Mouse (Mus musculus): ENCODE results near the gene Ecsit. TPM values are rescaled to one million over a fixed set of nuclear protein-coding genes. Genes with fewer than 3 reads are reported as not detected.

Ecsit gene
- polyA plus RNA-seq, 1 experiment from 2014 or later, result 56.2 TPM

- peak; percentile 87 for TF ChIP-seq CTCF (IDR thresholded peaks at IDR 0.05; ENCODE audit: low read depth)
- Histone ChIP-seq H3K4me2 (ENCODE audit: low read length) (no peak overlapping the region), H3K4me3 (replicated peaks; ENCODE audit: low read depth, low read length) (no peak overlapping the region), H3K9ac (ENCODE audit: low read depth, low read length) (no peak overlapping the region), H3K4me1 (replicated peaks; ENCODE audit: insufficient read depth, low read length) (no peaks in the 10 kb centered on the region), H3K27ac (no peak overlapping the region), H3K9me3 (replicated peaks; ENCODE audit: low read length) (no peaks in the 10 kb centered on the region), H3K27me3 (ENCODE audit: insufficient read depth, low read length) (no peaks in the 10 kb centered on the region), H3K36me3 (ENCODE audit: insufficient read depth, low read length) (peaks cover 33% of the 10 kb centered on the region)
- DNase-seq (ENCODE audit: low spot score) (peak; percentile 72), ATAC-seq (replicated peaks; ENCODE audit: low FRiP score, low read depth) (no peak)
- WGBS, result 71% methylated on average over 3 of the region's 3 CpGs
Measured at GRCm38 (mm10) chr9:22066433-22066832, 18.8 kb downstream of the Ecsit start.

DNA sequence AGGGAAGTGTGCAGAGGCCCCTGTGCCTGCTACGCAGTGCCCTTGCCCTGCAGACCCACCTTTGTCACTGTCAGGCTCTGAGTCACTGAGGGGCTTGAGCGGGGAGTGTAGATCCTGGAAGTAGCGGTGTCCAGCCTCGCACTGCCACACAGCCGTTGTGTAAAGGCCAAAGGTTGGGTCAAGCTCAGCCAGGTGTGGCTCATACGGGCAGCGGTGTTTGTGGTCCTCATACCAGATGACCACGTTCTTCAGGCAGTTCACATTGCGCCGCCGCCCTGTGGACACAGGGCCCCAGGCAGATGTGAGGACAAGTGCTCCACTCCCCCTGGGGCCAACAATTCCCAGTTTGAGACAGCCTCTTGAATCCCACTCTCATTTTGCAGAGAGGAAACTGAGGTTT, 19.6 kb downstream of the Ecsit start:
- ATAC-seq (replicated peaks; ENCODE audit: low FRiP score, low read depth), result no peak
- 88% methylated on average over 11 of the region's 11 CpGs for WGBS
- H3K9me3 ChIP-seq (replicated peaks; ENCODE audit: low read length), result no peaks in the 10 kb centered on the region
- H3K4me3 ChIP-seq (replicated peaks; ENCODE audit: low read depth, low read length), result no peak overlapping the region
- peaks cover 38% of the 10 kb centered on the region for H3K36me3 ChIP-seq (ENCODE audit: insufficient read depth, low read length)
- TF ChIP-seq CTCF (IDR thresholded peaks at IDR 0.05; ENCODE audit: low read depth), result no peak
- DNase-seq (ENCODE audit: low spot score), result no peak
- H3K27ac ChIP-seq, result no peak overlapping the region
- no peak overlapping the region for H3K9ac ChIP-seq (ENCODE audit: low read depth, low read length)
- no peaks in the 10 kb centered on the region for H3K27me3 ChIP-seq (ENCODE audit: insufficient read depth, low read length)
- no peak overlapping the region for H3K4me2 ChIP-seq (ENCODE audit: low read length)
- H3K4me1 ChIP-seq (replicated peaks; ENCODE audit: insufficient read depth, low read length), result no peaks in the 10 kb centered on the region

DNA sequence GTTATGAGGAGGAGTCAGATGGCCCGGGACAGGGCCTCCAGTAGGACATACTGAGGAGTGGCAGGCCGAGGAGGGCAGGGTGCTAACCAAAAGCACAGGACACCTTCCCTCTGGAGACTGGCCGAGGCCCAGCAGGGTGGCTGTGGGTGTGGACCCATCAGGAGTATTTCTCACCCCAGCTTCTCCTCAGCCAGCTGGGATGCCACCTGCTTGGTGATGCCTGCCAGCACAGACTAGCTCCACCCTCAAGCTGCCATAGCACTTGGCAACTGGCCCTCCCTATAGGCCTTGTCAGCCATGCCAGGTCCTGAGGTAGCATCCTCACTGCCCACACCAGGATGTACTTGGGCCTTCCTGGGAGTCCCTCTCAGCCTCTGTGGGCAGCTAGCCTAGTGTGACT, 20.9 kb downstream of the Ecsit start:
- no peaks in the 10 kb centered on the region for H3K27me3 ChIP-seq (ENCODE audit: insufficient read depth, low read length)
- H3K9ac ChIP-seq (ENCODE audit: low read depth, low read length), result no peak overlapping the region
- ATAC-seq (replicated peaks; ENCODE audit: low FRiP score, low read depth) (0 out of 2 replicates have a peak, but pooled peaks have one; percentile 14), DNase-seq (ENCODE audit: low spot score) (no peak)
- H3K9me3 ChIP-seq (replicated peaks; ENCODE audit: low read length), result no peaks in the 10 kb centered on the region
- no peaks in the 10 kb centered on the region for H3K4me1 ChIP-seq (replicated peaks; ENCODE audit: insufficient read depth, low read length)
- WGBS, result 94% methylated on average over 3 of the region's 3 CpGs
- no peak for TF ChIP-seq CTCF (IDR thresholded peaks at IDR 0.05; ENCODE audit: low read depth)
- no peak overlapping the region for H3K27ac ChIP-seq
- H3K36me3 ChIP-seq (ENCODE audit: insufficient read depth, low read length), result peaks cover 43% of the 10 kb centered on the region
- H3K4me2 ChIP-seq (ENCODE audit: low read length), result no peak overlapping the region
- no peak overlapping the region for H3K4me3 ChIP-seq (replicated peaks; ENCODE audit: low read depth, low read length)

DNA sequence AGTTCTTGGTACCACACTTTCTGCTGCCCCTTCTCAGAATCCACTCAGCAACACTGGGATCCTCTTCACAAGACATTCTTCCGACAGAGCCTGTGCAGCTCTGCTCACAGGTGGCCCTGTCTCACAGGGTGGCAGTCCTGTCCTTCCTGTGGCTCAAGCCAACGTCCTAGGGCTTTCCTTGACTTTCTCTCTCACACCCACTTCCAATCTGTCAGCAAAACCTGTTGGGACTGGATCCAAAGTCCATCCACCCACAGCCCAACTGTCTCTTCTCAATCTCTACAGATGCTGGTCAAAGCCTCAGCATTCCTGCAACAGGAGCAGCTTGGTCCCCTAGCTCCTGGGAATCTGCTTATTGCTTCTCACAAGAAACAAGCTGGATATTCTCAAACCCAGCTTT, 23.9 kb downstream of the Ecsit start:
- Histone ChIP-seq H3K36me3 (ENCODE audit: insufficient read depth, low read length) (peaks cover 56% of the 10 kb centered on the region), H3K4me2 (ENCODE audit: low read length) (no peak overlapping the region), H3K9ac (ENCODE audit: low read depth, low read length) (no peak overlapping the region), H3K9me3 (replicated peaks; ENCODE audit: low read length) (no peaks in the 10 kb centered on the region), H3K27me3 (ENCODE audit: insufficient read depth, low read length) (no peaks in the 10 kb centered on the region), H3K27ac (no peak overlapping the region), H3K4me3 (replicated peaks; ENCODE audit: low read depth, low read length) (no peak overlapping the region), H3K4me1 (replicated peaks; ENCODE audit: insufficient read depth, low read length) (no peaks in the 10 kb centered on the region)
- WGBS, result 84% methylated on average over 2 of the region's 2 CpGs
- TF ChIP-seq CTCF (IDR thresholded peaks at IDR 0.05; ENCODE audit: low read depth), result no peak
- no peak for DNase-seq (ENCODE audit: low spot score)
- ATAC-seq (replicated peaks; ENCODE audit: low FRiP score, low read depth), result no peak

DNA sequence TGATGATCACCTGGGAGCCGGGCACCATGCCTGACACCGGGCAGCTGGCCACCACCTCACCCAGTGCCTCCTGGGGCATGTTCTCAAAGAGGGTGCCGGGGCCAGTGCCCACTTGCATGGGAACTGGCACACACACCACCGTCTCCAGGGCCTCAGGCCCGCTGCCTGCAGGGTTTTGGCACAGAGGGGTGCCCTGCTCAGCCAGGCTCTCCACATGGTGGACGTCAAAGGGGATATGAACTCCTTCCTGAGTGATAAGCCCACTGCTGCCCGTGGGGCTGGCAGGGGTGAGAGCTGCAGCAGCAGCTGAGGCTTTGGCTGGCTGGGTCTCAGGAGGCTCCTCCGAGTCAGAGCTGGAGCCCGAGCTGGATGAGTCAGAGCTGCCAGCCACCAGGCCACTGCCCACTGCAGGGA, 27.2 kb downstream of the Ecsit start:
- H3K4me1 ChIP-seq (replicated peaks; ENCODE audit: insufficient read depth, low read length), result peaks cover 6% of the 10 kb centered on the region; the same call in 1 of the 2 replicates
- peaks cover 8% of the 10 kb centered on the region; the same call in 1 of the 2 replicates for H3K27me3 ChIP-seq (ENCODE audit: insufficient read depth, low read length)
- H3K4me2 ChIP-seq (ENCODE audit: low read length), result no peak overlapping the region
- no peak overlapping the region for H3K4me3 ChIP-seq (replicated peaks; ENCODE audit: low read depth, low read length)
- TF ChIP-seq CTCF (IDR thresholded peaks at IDR 0.05; ENCODE audit: low read depth), result no peak
- 92% methylated on average over 9 of the region's 9 CpGs for WGBS
- H3K9me3 ChIP-seq (replicated peaks; ENCODE audit: low read length), result no peaks in the 10 kb centered on the region
- H3K9ac ChIP-seq (ENCODE audit: low read depth, low read length), result no peak overlapping the region
- H3K36me3 ChIP-seq (ENCODE audit: insufficient read depth, low read length), result peaks cover 30% of the 10 kb centered on the region
- no peak for DNase-seq (ENCODE audit: low spot score)
- ATAC-seq (replicated peaks; ENCODE audit: low FRiP score, low read depth), result no peak
- no peak overlapping the region for H3K27ac ChIP-seq

GRCm38 (mm10) chr9:22057031-22057517, 28.2 kb downstream of the Ecsit start:
- ATAC-seq (replicated peaks; ENCODE audit: low FRiP score, low read depth) (no peak), DNase-seq (ENCODE audit: low spot score) (no peak)
- Histone ChIP-seq H3K27me3 (ENCODE audit: insufficient read depth, low read length) (peaks cover 16% of the 10 kb centered on the region), H3K4me2 (ENCODE audit: low read length) (no peak overlapping the region), H3K4me1 (replicated peaks; ENCODE audit: insufficient read depth, low read length) (peaks cover 6% of the 10 kb centered on the region; the same call in 1 of the 2 replicates), H3K27ac (no peak overlapping the region), H3K9ac (ENCODE audit: low read depth, low read length) (no peak overlapping the region), H3K4me3 (replicated peaks; ENCODE audit: low read depth, low read length) (no peak overlapping the region), H3K9me3 (replicated peaks; ENCODE audit: low read length) (no peaks in the 10 kb centered on the region), H3K36me3 (ENCODE audit: insufficient read depth, low read length) (peaks cover 28% of the 10 kb centered on the region)
- 93% methylated on average over 9 of the region's 9 CpGs for WGBS
- no peak for TF ChIP-seq CTCF (IDR thresholded peaks at IDR 0.05; ENCODE audit: low read depth)
